Comparison of ENCODE assay signal across 8 mouse cellular contexts in the genomic region with DNA sequence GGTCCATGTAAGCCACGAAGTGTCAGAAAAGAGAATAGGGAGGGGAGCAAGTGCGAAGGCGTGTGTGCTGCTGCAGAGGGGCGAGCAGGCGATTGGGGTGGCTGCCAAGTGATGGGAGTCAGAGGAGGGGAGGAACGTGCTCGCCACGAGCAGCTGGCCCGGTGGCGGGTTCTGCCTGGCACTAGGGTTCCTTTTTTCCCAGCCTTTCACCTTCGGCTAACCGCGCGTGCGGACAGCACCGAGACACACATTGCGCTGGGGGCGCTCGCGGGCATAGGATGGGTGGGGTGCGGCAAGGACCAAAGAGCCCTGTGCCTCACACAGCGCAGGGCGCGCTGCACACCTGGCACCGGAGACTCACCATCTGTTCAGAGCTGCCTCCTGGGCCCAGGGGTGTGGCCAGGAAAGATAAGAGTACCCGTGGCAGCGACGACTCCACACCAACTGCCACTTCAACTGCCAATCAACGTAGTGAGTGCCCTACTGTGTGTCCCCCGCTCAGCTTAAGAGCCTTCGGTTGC. TPM values are rescaled to one million over a fixed set of nuclear protein-coding genes. Genes with fewer than 3 reads are reported as not detected.
DNase-seq lines count a peak whose midpoint lies in the region; ATAC-seq lines count a peak whose summit lies in the region.

No protein-coding gene starts in this region.

- no peaks in the 10 kb centered on the region for H3K27me3 ChIP-seq in hindbrain, embryonic 14.5 days (ENCODE audit: control insufficient read depth, insufficient read depth, low read length)

- H3K36me3 ChIP-seq in hindbrain, embryonic 14.5 days (replicated peaks; ENCODE audit: control insufficient read depth, insufficient read depth) = no peaks in the 10 kb centered on the region

- DNase-seq in ZHBTc4 (ENCODE audit: low read depth, low spot score) = peak; percentile 85
- DNase-seq in cerebellum, postnatal 4 days (ENCODE audit: low spot score in 2 of 2) = peak; percentile 76 to 92
- DNase-seq in gastrocnemius, adult 18-20 months (ENCODE audit: low spot score) = peak; percentile 70
- DNase-seq in hindbrain, embryonic 14.5 days (ENCODE audit: low spot score) = peak; percentile 79
- peak; percentile 64 for DNase-seq in left cerebral cortex, adult 11 months (ENCODE audit: low spot score)
- peak; percentile 88 for DNase-seq in lung, postnatal 25 days (ENCODE audit: low spot score)
- DNase-seq in retina, embryonic 14.5 days (ENCODE audit: low spot score) = peak; percentile 84
- DNase-seq in thymus, postnatal 14 days = peak; percentile 98

- H3K4me3 ChIP-seq in hindbrain, embryonic 14.5 days (replicated peaks; ENCODE audit: low read length) = peak overlapping the region; percentile 52

- no peaks in the 10 kb centered on the region for H3K9me3 ChIP-seq in hindbrain, embryonic 14.5 days (ENCODE audit: control insufficient read depth, low read length)

- H3K4me2 ChIP-seq in hindbrain, embryonic 14.5 days (replicated peaks) = peak overlapping the region; percentile 89

- ATAC-seq in hindbrain, embryonic 14.5 days (ENCODE audit: low FRiP score) = peak; percentile 78

- WGBS in hindbrain, embryonic 14.5 days = 2% methylated on average over 31 of the region's 31 CpGs

- H3K4me1 ChIP-seq in hindbrain, embryonic 14.5 days (replicated peaks; ENCODE audit: control insufficient read depth, insufficient read depth, low read length) = peaks cover 8% of the 10 kb centered on the region; the same call in 1 of the 2 replicates

- peak overlapping the region; percentile 98 for H3K27ac ChIP-seq in hindbrain, embryonic 14.5 days

- peak overlapping the region; percentile 81 for H3K9ac ChIP-seq in hindbrain, embryonic 14.5 days

RNA-seq across cellular contexts. Expression of a gene that starts 6.0 kb away (rescaled TPM):
- 10 to 100 TPM in 1 of 2 experiments, 1 to 10 TPM in 1; 1.7 to 11.8 TPM for total RNA-seq in gastrocnemius, adult 18-20 months (2021)
- 182 and 195 TPM in 2 replicates for polyA plus RNA-seq in hindbrain, embryonic 14.5 days (2014; fragmentation: Nextera tagmentation; extraction: Ambion mirVana)

Comparison
In these comparisons a context has a peak if more than half of its experiments do, and no peak if none do; other contexts are left out.
1. Peak in every context shown above with its lines: DNase-seq, ATAC-seq, H3K4me3 ChIP-seq and H3K27ac ChIP-seq.